Mouse (Mus musculus) forelimb bud, embryonic 11.5 days (tissue): ENCODE measurements around the gene Lrrc4.

Experiments used
- DNase-seq: peaks from one replicate; pipeline ENCODE4 v3.0.0-alpha.2; 2012; ENCODE audit warnings: low read depth, low spot score

The Lrrc4 gene

DNA sequence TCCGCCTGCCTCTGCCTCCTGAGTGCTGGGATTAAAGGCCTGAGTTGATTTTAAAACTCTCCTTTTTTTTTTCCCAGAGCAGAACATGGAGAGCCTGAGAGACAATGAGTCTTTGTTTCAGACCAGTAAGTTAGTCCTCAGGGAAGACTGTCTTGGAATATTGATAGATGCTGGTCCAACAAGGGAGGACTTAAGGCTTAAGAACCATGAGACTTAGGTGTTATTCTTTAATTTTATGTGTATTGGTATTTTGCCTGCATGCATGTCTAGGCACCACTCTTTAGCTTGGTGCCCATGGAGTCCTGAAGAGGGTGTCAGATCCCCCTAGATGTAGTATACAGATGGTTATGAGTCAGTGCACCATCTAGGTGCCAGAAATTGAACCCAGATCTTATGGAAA is 156.9 kb downstream of the Lrrc4 start:
- DNase-seq = no peak

DNA sequence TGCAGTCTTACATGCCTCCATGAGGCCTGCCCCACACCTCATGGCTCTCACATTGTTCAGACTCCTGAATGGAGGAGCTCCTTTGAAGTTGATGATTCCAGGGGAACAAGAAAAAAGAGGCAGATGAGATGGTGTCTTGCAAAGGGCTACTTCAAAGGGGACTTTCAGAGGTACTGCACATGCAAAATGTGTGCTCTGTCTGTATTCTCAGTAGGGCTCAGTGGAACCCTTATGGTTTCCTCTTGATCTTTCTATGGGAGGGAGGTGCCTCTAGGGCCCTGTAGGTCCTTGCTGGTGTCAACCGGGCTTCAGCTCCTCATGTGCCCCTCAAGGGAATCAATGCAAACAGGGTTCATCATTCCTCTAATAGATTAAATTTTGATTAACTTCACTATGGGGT is 159.2 kb downstream of the Lrrc4 start:
- no peak for DNase-seq

DNA sequence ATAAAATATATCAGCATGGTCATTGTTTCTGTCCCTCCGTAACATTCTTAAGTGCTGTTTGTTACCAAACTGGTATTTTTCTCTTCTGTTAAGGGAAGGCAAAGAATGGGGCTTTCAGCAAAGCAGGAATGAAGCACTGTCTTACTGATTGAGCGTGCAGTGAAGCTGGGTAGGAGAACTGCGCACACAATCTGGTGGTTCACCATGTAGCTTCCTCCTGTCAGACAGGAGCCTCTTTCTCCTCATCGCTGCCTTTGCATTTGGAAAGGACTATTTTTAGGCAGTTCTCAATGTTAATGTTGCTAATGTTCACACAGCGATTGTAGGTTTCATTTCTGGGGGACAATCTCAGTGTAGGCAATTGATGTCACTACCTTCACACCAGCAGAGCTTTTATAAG is 162.3 kb downstream of the Lrrc4 start:
- no peak for DNase-seq

DNA sequence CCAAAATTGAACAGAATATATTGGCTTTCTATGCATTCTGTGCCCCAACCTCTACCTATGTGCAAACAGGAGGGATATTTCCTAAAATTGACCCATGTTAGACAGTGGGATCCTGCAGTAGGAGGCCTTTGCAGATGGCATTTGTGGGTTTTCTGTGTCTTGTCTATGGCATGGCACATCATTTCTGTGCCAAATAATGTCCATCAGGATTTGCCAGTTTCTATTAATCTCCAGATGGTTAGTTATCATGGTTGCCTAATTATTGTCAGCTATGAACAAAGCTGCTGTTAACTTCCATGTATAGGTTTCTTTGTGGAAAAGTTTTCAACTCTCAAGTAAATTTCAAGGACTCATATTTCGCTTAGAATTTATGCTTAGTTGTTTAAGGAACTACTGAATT is 164.0 kb downstream of the Lrrc4 start:
- no peak for DNase-seq

DNA sequence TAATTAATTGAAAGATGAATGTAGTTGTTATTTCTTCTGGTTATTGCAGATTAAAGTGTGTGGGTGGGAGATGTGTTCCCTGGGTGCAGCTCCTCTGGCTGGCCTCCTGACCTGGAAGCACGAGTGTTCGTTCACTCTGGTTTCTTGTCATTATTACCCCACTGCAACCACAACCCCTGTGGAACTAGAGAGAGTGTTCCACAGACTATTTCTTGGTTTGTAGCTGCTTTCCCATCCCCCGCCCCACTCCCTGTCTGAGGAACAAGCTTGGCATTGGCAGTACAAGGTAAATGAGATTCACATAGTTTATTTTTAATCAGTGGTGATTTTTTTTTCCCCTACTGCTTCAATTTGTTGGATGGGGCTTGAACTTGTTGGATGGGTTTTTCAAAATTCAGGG is 166.8 kb downstream of the Lrrc4 start:
- DNase-seq = no peak

DNA sequence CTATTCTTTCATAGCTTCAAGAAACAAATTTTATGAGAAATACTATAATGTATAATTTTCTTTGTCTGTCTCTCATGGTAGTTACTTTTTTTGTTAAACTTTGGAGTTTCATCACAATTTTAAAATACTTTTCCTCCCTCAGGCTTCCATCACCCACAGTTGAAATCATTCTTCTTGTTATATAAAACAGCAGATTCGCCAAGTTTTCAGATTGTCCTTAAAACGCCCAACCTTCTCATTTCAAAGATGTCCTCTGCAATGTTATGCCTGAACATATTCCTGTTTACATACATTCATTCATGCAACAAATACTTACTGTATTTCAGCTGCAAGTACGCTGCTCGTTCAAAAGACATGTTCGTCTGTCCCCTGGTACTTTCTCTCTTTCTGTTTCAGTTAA is 167.9 kb downstream of the Lrrc4 start:
- DNase-seq = no peak

DNA sequence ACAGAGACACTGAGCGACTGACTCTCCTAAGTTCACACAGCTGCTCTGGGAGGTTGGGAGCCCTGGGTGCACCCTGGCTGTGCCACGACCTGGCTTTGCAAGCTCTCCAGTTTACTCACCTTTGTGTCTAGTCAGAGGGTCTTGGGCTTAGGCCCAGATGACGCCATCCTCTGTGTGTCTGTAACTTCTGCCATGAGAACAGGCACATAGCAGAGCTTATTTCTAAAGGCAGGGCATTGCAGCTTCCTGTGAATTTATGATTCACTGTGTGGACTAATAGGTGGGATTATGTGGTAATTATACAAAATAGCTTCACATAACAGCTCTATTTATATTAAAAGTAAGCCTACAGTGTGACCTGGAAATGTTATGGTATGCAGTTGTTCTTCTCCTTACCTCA is 168.5 kb downstream of the Lrrc4 start:
- no peak for DNase-seq

DNA sequence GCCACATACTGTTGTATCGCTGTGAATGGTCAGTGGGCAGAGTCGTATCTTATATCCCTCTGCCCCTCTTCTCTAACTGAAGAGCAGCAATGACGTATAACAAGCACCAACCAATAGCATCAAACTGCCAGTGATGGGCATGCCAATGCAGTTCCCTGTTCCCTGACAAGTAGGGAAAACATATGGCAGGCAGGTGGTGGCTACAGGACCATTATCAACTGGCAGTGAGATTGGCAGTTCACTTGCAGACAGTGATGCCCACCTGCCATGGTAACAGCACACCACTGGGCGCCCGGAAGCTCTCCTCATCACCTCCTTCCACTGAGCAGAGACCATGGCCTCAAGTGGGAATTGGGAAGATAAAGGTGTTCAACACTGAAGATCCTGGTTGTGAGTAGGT is 175.0 kb downstream of the Lrrc4 start:
- no peak for DNase-seq

DNA sequence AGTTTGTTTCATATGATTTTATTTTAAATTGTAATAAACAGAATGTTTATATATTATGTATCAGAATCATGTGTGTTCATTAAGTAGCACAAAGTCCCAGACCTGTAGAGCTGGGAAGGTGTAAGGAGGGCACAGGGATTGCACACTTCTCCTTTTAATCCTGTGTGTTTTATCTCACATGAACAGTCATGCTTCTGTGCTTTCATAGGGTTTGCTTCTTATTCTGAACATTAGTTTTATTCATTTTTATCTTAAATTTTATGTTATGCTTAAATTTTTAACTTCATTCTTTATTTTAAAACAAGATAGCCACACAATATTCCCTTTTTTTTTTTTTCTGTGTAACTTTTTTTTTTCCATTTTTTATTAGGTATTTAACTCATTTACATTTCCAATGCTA is 186.3 kb downstream of the Lrrc4 start:
- DNase-seq = no peak

DNA sequence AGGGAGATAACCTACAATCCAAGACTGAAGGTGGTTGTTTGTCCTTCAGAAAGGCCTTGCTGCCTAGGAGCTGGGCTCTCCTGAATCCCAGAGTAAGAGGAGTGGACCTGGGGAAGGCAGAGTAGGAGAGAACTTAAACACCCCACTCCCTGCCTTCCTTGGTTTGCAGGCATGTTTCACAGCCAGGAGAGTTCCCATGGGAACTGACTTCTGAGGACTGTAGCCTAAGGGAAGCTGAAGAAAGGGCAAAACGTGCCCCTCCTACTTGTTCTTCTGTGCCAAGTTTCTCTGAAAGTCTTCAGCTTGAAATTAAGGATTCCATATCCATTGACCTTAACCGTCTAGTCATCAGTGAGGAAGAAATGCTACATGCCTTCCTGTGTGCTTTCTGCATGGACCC is 188.6 kb downstream of the Lrrc4 start:
- DNase-seq = no peak

DNA sequence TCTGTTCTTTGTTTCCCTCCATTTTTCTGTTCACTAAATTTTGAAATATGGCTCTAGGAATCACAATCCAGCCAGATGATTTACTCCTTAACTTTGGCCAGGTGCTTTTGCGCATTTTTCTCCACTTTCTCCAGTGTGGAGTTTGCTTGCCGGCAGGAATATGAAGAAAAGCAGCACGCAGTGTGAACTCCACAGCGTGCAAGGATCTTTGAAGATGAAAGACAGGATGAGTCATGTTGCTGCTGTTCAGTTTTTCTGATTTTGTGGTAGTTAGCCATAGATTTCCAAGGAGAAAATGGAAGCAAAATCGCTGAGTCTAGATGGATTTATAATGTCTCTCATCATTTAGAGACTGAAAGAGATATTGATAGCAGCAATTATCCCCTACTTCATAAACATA is 191.5 kb downstream of the Lrrc4 start:
- no peak for DNase-seq

DNA sequence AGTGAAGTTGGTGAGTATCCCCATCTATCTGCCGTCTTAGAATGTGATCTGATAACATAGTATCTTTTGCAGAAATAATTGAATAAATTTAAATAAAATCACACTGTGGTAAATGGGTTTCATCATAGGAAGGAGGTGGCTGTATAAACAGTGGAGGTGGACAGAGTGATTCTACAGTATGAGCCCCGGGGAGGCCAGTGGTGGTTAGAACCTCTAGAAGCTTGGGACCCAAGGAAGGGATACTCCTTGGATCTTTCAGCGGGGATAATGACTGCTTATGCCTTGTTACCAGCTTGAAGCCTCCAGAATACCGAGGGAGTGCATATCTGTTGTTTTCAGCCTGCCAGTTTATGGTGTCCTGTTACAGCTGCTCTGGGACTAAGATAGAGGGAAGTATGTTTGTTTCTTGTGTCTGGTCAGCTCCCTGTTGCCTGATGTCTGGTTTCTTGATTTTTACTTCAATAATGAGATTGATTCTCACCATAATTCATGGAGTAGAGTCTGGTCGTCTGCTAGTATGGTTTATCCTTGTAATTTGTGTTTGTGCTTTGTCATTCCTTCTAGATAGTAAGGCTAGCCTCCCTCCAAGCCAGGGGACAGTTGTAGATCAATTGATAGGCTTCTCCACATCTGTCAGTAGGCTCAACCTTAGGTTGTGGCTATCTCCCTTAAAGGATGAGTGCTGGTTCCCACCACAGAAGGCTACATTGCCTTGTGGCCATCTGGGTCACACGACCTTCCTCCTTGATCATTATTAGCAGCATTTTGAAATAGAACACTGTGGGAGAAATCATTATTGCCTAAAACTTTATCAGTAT is 195.8 kb downstream of the Lrrc4 start:
- no peak for DNase-seq

DNA sequence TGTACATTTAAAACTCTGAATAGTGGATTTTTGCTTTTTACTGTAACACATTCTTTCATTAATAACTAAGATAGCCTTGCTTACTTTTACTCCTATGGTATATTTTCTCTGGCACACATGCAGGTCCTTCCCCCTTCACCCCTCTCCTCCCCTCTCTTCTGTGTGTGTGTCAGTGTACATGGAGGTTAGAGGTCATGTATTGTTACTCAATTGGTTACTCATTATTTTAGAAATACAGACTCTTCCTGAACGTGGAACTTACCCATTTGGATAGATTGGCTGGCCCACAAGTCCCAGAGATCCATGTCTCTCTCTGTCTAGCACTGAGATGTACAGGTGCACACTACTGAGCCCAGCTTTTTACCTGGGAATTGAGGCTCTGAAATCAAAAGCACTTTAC is 196.5 kb downstream of the Lrrc4 start:
- DNase-seq = no peak

DNA sequence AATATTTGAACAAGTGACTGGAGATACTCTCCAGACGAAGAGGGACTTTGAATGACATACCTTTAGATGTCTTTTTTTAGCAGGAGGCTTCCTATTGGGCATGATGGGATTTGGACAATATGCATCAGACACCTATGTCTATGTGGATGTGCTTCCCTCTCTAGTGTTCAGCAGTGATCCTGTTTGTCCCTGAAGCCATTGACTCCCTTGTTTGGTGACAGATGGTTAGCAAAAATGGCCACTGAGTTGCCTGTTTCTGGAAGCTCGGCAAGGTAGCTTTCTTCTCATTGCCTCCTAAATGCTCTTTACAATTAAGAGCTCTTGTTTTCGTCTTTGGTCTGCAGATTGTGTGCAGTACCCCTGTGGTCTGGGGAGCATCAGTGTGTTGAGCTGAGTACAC is 197.9 kb downstream of the Lrrc4 start:
- no peak for DNase-seq

DNA sequence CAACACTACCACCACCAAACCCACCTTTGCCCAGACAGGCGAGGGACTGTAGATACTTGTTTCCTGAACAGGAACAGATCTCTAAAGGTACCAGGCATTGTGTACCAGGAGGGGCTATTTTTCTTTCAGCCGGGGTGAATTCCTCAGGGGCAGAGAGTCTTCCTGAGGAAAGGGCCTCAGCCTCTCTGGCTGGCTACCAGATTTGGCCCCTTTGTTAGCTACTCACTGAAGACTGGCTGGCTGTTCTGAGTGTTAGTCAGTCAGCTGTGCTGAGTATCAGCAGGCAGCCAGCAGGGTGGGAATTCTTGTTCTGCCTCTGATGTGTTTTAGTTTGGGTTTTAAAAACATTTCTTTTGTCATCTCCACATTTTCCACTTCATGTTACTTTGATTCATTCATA is 198.4 kb downstream of the Lrrc4 start:
- DNase-seq = no peak

DNA sequence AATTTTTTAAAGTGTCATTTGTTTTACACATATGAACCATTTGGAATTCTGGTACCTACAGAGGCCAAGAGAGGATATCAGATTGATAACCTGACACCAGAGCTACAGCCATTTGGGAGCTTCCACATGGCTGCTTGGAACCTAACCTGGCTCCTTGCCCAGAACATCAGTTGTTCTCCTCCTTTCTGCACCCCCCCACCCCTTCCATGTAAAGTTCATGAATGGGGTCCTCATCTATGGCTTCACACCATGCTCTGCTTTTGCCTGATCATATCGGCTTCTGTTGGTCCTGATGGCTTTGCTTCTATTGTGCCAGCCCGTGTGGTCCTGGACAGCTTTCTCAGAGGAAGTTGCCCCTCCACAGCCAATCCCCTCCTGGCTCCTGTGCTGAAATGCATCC is 200.6 kb downstream of the Lrrc4 start:
- no peak for DNase-seq

DNA sequence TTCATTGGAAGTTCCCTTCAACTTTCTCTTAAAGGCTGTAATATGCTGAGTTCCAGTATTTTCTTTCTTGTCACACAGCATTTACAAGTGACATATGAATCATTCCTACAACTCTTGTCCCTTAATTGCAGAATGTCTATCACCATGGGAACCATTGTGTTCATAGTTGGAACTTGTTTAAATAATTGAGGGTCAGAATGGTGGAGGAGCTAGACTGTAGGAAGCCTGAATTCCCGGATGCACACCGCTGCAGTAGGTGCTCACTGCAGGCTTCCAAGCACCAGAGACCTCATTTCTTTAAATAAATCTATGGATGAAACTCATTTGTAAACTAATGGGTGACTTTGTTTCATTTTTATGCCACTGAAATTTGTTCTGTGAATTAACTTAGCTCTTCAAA is 201.7 kb downstream of the Lrrc4 start:
- no peak for DNase-seq

DNA sequence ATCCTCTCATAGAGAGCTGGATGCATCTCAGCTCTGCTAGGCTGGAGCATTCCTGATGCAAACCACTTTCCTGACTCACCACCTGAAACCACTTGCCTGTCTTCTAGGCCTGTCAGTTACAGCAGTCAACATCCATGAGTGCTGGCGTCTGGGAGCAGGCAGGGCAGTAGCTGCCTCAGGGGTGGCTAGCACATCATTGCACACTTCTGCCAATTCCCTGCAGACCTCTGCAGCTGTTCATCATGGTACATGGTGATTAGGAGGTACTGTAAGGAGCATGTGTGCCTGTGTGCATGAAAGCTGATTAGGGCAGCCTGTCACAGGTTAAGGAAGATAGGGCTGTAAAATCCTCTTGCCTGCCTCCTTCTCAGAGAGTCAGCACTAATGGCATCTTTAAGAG is 203.1 kb downstream of the Lrrc4 start:
- DNase-seq = no peak

DNA sequence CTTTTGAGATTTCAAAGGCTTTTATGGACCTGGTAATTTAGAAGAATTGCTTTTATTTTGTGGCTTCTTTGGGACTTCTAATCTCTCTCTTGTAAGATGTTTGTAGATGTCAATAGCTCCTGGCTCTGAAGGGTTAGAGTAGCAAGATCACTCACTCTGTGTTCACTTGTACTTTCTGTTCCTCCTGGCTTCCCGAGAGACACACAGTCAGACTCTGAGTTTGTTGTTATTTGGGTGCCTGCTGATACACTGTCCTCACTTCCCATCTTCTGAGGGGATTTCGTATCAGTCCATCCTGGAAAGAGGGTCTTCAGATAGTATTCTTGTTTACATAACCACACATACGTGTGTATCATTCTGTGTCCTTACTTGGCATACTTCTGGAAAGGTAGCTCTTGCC is 208.6 kb downstream of the Lrrc4 start:
- no peak for DNase-seq

DNA sequence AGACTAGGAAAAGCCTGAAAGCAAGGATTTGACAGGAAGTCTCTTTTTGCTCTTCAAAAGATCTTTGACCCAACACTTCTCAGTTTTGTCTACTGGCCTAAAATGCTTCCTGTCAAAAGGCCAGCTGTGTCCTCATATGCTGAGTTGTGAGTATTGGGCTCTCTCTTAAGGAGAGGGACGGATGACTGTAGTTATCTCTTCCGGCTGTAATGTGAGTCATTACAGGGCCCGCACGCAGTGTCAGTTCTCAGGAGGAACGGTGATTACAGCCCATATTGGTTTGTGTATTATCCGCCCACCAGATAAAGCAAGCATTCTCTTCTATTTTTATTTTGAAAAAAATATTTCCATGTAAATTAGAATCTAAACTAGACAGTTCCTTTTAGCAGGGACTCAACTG is 209.0 kb downstream of the Lrrc4 start:
- no peak for DNase-seq

DNA sequence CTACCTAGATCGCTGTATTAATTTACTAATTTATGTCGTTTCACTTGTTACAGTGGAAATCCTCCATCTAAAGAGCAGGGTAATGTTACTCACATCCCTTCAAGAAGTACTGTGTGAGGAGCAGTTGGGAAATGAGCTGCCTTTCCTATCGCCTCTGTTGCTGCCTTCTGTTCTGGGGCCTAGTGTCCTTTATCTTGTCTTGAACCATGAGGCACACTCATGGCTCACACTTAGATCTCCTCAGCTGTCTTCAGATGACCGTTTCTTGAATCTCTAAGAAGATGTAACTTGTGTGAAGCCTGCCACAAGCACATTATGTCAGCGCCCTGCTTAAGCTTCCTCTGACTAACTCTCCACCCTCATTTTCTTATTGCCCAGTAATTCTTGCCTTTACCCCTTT is 209.6 kb downstream of the Lrrc4 start:
- DNase-seq = no peak

DNA sequence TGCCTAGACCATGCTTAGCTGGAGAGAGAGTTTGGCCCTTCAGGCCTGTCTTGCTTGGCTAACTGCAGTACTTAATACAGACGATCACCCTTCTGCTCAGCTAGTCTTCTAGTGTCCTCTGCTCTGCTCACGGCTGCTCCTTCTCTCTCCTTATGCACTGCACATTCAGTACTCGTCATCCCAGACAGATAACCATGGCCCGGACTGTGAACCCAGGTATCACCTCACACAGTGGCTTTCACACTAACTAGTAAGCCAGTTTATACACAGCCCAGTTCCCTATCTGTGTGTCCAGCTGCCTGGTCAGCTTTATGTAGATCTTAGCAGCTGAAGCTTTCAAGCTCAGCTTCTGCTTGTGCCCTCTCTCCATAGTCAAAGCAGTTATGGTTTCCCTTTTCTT is 210.1 kb downstream of the Lrrc4 start:
- DNase-seq = no peak

DNA sequence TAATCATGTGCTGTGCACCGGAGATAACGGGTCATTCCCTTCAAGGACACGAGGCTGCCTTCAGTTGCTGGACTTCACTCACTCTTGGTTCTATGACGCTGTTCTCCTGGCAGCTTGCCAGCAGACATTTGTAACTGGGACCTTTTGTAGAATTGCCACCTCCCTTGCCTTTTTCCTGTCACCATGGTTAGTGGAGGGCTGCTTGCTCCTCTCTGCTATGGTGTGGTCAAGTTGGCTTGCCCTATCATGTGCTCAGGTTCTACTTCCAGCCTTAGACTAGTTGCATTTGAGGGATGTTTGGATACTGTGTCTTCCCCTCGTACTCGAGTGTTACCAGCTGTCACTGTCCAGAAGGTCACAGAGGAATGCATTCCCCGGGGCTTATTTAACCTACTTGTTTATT is 212.8 kb downstream of the Lrrc4 start:
- no peak for DNase-seq

DNA sequence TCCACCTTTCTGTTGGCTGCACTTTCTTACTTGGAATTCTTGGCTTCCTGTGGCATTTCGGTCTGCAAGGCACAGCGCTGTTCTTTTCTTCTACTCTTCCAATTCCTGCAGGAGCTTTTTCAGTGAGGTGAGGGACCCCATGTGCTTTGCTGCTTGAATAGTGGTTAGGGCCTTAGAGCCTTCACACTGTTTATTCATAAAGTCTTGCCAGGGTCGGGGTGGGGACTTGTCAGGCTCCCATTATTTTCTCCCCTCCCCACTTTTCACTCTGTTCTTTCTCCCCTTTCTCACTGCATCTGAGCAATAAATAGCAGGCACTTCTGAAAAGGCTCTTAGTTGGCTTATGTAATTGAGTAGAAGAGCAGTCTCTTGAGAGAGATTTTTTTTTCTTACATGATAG is 213.2 kb downstream of the Lrrc4 start:
- no peak for DNase-seq
